Comparison of ENCODE assay signal across 8 mouse cellular contexts in the genomic region with DNA sequence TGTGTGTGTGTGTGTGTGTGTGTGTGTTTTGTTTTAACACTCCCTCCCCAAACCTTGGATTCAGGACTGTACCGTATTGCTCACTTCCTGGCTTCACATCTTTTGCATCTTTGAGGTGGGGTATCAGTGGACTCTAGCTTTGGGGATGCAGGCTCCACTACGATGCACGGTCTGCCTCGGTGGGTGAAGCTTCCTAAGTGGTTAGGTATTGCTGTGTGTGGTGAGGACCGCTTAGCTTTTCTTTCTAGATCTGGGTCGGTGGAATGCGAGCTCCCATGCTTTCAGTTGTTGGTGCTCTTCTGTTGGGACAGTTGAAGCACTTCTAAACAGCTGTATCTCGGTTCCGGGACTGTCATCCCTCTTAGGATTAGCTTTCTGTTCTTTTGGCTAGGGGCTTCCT. TPM values are rescaled to one million over a fixed set of nuclear protein-coding genes. Genes with fewer than 3 reads are reported as not detected.
DNase-seq lines count a peak whose midpoint lies in the region; TF ChIP-seq lines count a peak whose summit lies in the region.

No protein-coding gene starts in this region.

- peaks cover 15% of the 10 kb centered on the region; the same call in 1 of the 2 replicates for H3K4me1 ChIP-seq in lung, adult 2 months (ENCODE audit: control insufficient read depth, insufficient read depth, low read length)
- H3K4me1 ChIP-seq in embryonic facial prominence, embryonic 10.5 days, result peaks cover 38% of the 10 kb centered on the region

- no peak for TF ChIP-seq CTCF in lung, adult 2 months (IDR thresholded peaks at IDR 0.05; ENCODE audit: insufficient read depth, low read length)

- H3K27me3 ChIP-seq in embryonic facial prominence, embryonic 10.5 days (replicated peaks; ENCODE audit: low read depth, poor library complexity, severe bottlenecking), result no peaks in the 10 kb centered on the region

- no peak for TF ChIP-seq POLR2A in lung, adult 2 months (IDR thresholded peaks at IDR 0.05; ENCODE audit: borderline replicate concordance, extremely low read depth, low read depth, low read length)

- no peaks in the 10 kb centered on the region for H3K9me3 ChIP-seq in embryonic facial prominence, embryonic 10.5 days

- 3% methylated on average over 9 of the region's 9 CpGs for WGBS in lung, adult 2 months
- WGBS in embryonic facial prominence, embryonic 10.5 days, result 28% methylated on average over 9 of the region's 9 CpGs

- no peak for DNase-seq in lung, adult 2 months
- no peak for DNase-seq in lung, postnatal 14 days
- DNase-seq in embryonic facial prominence, embryonic 10.5 days (ENCODE audit: low spot score), result no peak
- DNase-seq in induced T-regulatory cell, adult 2 months (ENCODE audit: low read depth), result peak; percentile 48
- DNase-seq in naive thymus-derived CD4-positive, alpha-beta T cell, adult 2 months (ENCODE audit: low read depth), result peak; percentile 41
- DNase-seq in layer of hippocampus, adult 8-10 months (ENCODE audit: low spot score in 2 of 2), result no peak
- DNase-seq in ovary, postnatal 14 days (ENCODE audit: low spot score), result no peak
- no peak for DNase-seq in yolk sac, embryonic 10.5 days (ENCODE audit: low spot score)

- peak overlapping the region; percentile 82 for H3K4me3 ChIP-seq in lung, adult 2 months (replicated peaks; ENCODE audit: extremely low read depth, low read depth, low read length)
- H3K4me3 ChIP-seq in embryonic facial prominence, embryonic 10.5 days, result peak overlapping the region; percentile 98

- peak overlapping the region; percentile 97 for H3K27ac ChIP-seq in embryonic facial prominence, embryonic 10.5 days (replicated peaks)

- H3K36me3 ChIP-seq in embryonic facial prominence, embryonic 10.5 days (replicated peaks), result peaks cover 61% of the 10 kb centered on the region

RNA-seq across cellular contexts. Expression of gene Cnot3, which starts 1.1 kb away (rescaled TPM):
- polyA plus RNA-seq in lung, adult 2 months (2012; rRNA removed), result 59.6 and 62.2 TPM in 2 replicates
- 85.6 and 88.0 TPM in 2 replicates for polyA plus RNA-seq in embryonic facial prominence, embryonic 10.5 days (2016; fragmentation: Nextera tagmentation; extraction: Ambion mirVana)
- 10 to 100 TPM; 49.6 to 68.5 (median 58.8) TPM for total RNA-seq in layer of hippocampus, adult 8-10 months (2022)

RNA-seq across cellular contexts. Expression of gene Prpf31, which starts 16.4 kb away (rescaled TPM):
- 19.2 and 24.9 TPM in 2 replicates for polyA plus RNA-seq in lung, adult 2 months (2012; rRNA removed)
- 179 and 183 TPM in 2 replicates for polyA plus RNA-seq in embryonic facial prominence, embryonic 10.5 days (2016; fragmentation: Nextera tagmentation; extraction: Ambion mirVana)
- 10 to 100 TPM; 50.3 to 53.0 (median 51.0) TPM for total RNA-seq in layer of hippocampus, adult 8-10 months (2022)

RNA-seq across cellular contexts. Expression of gene Tfpt, which starts 16.5 kb away (rescaled TPM):
- 6.3 and 8.2 TPM in 2 replicates for polyA plus RNA-seq in lung, adult 2 months (2012; rRNA removed)
- polyA plus RNA-seq in embryonic facial prominence, embryonic 10.5 days (2016; fragmentation: Nextera tagmentation; extraction: Ambion mirVana), result 31.0 and 33.0 TPM in 2 replicates
- total RNA-seq in layer of hippocampus, adult 8-10 months (2022), result 10 to 100 TPM; 36.3 to 53.8 (median 39.7) TPM

RNA-seq across cellular contexts. Expression of gene Leng1, which starts 19.5 kb away (rescaled TPM):
- polyA plus RNA-seq in lung, adult 2 months (2012; rRNA removed), result 3.0 and 3.8 TPM in 2 replicates
- polyA plus RNA-seq in embryonic facial prominence, embryonic 10.5 days (2016; fragmentation: Nextera tagmentation; extraction: Ambion mirVana), result 15.8 and 17.8 TPM in 2 replicates
- 1 to 10 TPM; 4.4 to 6.8 (median 5.5) TPM for total RNA-seq in layer of hippocampus, adult 8-10 months (2022)

RNA-seq across cellular contexts. Expression of gene Ndufa3, which starts 29.0 kb away (rescaled TPM):
- 151 and 167 TPM in 2 replicates for polyA plus RNA-seq in lung, adult 2 months (2012; rRNA removed)
- polyA plus RNA-seq in embryonic facial prominence, embryonic 10.5 days (2016; fragmentation: Nextera tagmentation; extraction: Ambion mirVana), result 365 and 398 TPM in 2 replicates
- total RNA-seq in layer of hippocampus, adult 8-10 months (2022), result 100 to 1,000 TPM; 526 to 633 (median 592) TPM

Comparison
In these comparisons a context has a peak if more than half of its experiments do, and no peak if none do; other contexts are left out.
1. DNase-seq: peak in induced T-regulatory cell, adult 2 months (single experiment) and naive thymus-derived CD4-positive, alpha-beta T cell, adult 2 months (single experiment); none in lung, adult 2 months (single experiment), lung, postnatal 14 days (single experiment), embryonic facial prominence, embryonic 10.5 days (single experiment), layer of hippocampus, adult 8-10 months (0 of 2), ovary, postnatal 14 days (single experiment) and yolk sac, embryonic 10.5 days (single experiment).